Mouse (Mus musculus) MEL (cell line): ENCODE measurements around the gene Tmem150c. TPM values are rescaled to one million over a fixed set of nuclear protein-coding genes. Genes with fewer than 3 reads are reported as not detected.

Experiments
- DNase-seq: peaks from one replicate; pipeline ENCODE4 v3.0.0; 2011; ENCODE audit warnings: low read depth, low spot score
- H3K27ac ChIP-seq: 2 replicates; pipeline ENCODE4 v1.5.1; 2012; ENCODE audit warnings: low read depth, mild to moderate bottlenecking, control low read depth, low read length, moderate library complexity; ENCODE audit not compliant: control insufficient read depth
- H3K27me3 ChIP-seq, 2 experiments: fragments of 150-350 bp in 1 of 2; sonication (generic) in 1 of 2; 2 replicates each; pipeline ENCODE4 v1.6.1; 2012; ENCODE audit warnings: low read length in 2 of 2, mild to moderate bottlenecking in 2 of 2, improper control_type of control experiment in 1 of 2, moderate library complexity in 1 of 2; ENCODE audit not compliant: insufficient read depth in 2 of 2, control insufficient read depth in 1 of 2
- H3K36me3 ChIP-seq, 2 experiments: 2 replicates each; pipeline ENCODE4 v1.6.1; 2012 to 2014; ENCODE audit warnings: low read length in 2 of 2, improper control_type of control experiment in 1 of 2, inconsistent platforms in 1 of 2, mild to moderate bottlenecking in 1 of 2; ENCODE audit not compliant: insufficient read depth in 2 of 2, control insufficient read depth in 1 of 2
- H3K4me1 ChIP-seq, 2 experiments: fragments of 150-350 bp in 1 of 2; sonication (generic) in 1 of 2; 2 replicates each; pipeline ENCODE4 v1.6.1; 2012; ENCODE audit warnings: low read length in 2 of 2, improper control_type of control experiment in 1 of 2, mild to moderate bottlenecking in 1 of 2; ENCODE audit not compliant: insufficient read depth in 2 of 2, control insufficient read depth in 1 of 2
- H3K4me3 ChIP-seq, 2 experiments: fragments of 150-350 bp in 1 of 2; sonication (generic) in 1 of 2; 2 replicates each; pipeline ENCODE4 v1.5.1; 2012; ENCODE audit warnings: low read depth in 2 of 2, low read length in 2 of 2, mild to moderate bottlenecking in 2 of 2, moderate library complexity in 2 of 2, control low read depth in 1 of 2, improper control_type of control experiment in 1 of 2; ENCODE audit not compliant: control insufficient read depth in 1 of 2, insufficient read depth in 1 of 2
- H3K79me2 ChIP-seq: 2 replicates; pipeline ENCODE4 v1.6.1; 2012; ENCODE audit warnings: mild to moderate bottlenecking, low read length, moderate library complexity; ENCODE audit not compliant: control insufficient read depth, poor library complexity, insufficient read depth
- H3K9ac ChIP-seq: 2 replicates; pipeline ENCODE4 v1.6.1; 2012; ENCODE audit warnings: low read depth, mild to moderate bottlenecking, control low read depth, low read length, moderate library complexity; ENCODE audit not compliant: control insufficient read depth, poor library complexity, severe bottlenecking
- H3K9me3 ChIP-seq: fragments of 150-350 bp; sonication (generic); replicated peaks from 2 replicates; pipeline ENCODE4 v1.6.1; 2012; ENCODE audit warnings: mild to moderate bottlenecking, low read length, improper control_type of control experiment, moderate library complexity; ENCODE audit not compliant: insufficient read depth
- BHLHE40 ChIP-seq: IDR thresholded peaks from 2 replicates; pipeline ENCODE4 v1.6.1; 2012; ENCODE audit warnings: low read depth, mild to moderate bottlenecking, inconsistent platforms, low read length, improper control_type of control experiment, borderline replicate concordance
- CHD2 ChIP-seq: IDR thresholded peaks from 2 replicates; pipeline ENCODE4 v1.6.1; 2011; ENCODE audit warnings: low read length, improper control_type of control experiment
- CTCF ChIP-seq, 3 experiments: IDR thresholded peaks in 2 of 3; conservative IDR thresholded peaks in 1 of 3; 2 replicates each; pipeline ENCODE4 v1.5.1; 2011 to 2012; ENCODE audit warnings: low read length in 3 of 3, low read depth in 2 of 3, mild to moderate bottlenecking in 2 of 3, improper control_type of control experiment in 1 of 3, inconsistent platforms in 1 of 3, mixed read lengths in 1 of 3, moderate library complexity in 1 of 3; ENCODE audit not compliant: control insufficient read depth in 1 of 3, insufficient read depth in 1 of 3, poor library complexity in 1 of 3, severe bottlenecking in 1 of 3
- E2F4 ChIP-seq: IDR thresholded peaks from 2 replicates; pipeline ENCODE4 v1.6.1; 2011; ENCODE audit warnings: low read depth, low read length, improper control_type of control experiment, borderline replicate concordance
- ELF1 ChIP-seq: IDR thresholded peaks from 2 replicates; pipeline ENCODE4 v1.6.1; 2014; ENCODE audit warnings: low read depth, mild to moderate bottlenecking, inconsistent platforms, low read length, improper control_type of control experiment, moderate library complexity
- GABPA ChIP-seq: IDR thresholded peaks from 2 replicates; pipeline ENCODE4 v1.6.1; 2012; ENCODE audit warnings: low read depth, mild to moderate bottlenecking, inconsistent platforms, low read length, improper control_type of control experiment, moderate library complexity
- GATA1 ChIP-seq: IDR thresholded peaks from 2 replicates; pipeline ENCODE4 v1.6.1; 2011; ENCODE audit warnings: low read depth, low read length, improper control_type of control experiment
- HCFC1 ChIP-seq: IDR thresholded peaks from 2 replicates; pipeline ENCODE4 v1.6.1; 2012; ENCODE audit warnings: low read depth, mild to moderate bottlenecking, inconsistent platforms, low read length, improper control_type of control experiment, moderate library complexity
- MAZ ChIP-seq: IDR thresholded peaks from 2 replicates; pipeline ENCODE4 v1.6.1; 2012; ENCODE audit warnings: low read depth, mild to moderate bottlenecking, inconsistent platforms, low read length, improper control_type of control experiment
- MEF2A ChIP-seq: IDR thresholded peaks from 2 replicates; pipeline ENCODE4 v1.6.1; 2014; ENCODE audit warnings: low read depth, mild to moderate bottlenecking, inconsistent platforms, low read length, improper control_type of control experiment; ENCODE audit not compliant: poor library complexity, insufficient replicate concordance, severe bottlenecking; ENCODE audit errors: extremely low read depth
- MXI1 ChIP-seq: IDR thresholded peaks from 2 replicates; pipeline ENCODE4 v1.6.1; 2011; ENCODE audit warnings: mild to moderate bottlenecking, low read depth, low read length, improper control_type of control experiment
- MYC ChIP-seq: IDR thresholded peaks from 2 replicates; pipeline ENCODE4 v1.6.1; 2011; ENCODE audit warnings: low read depth, mild to moderate bottlenecking, low read length, improper control_type of control experiment, moderate library complexity
- POLR2AphosphoS5 ChIP-seq: IDR thresholded peaks from 2 replicates; pipeline ENCODE4 v1.6.1; 2012; ENCODE audit warnings: low read depth, borderline replicate concordance, mild to moderate bottlenecking, inconsistent platforms, low read length, moderate library complexity, mixed read lengths
- RCOR1 ChIP-seq: IDR thresholded peaks from 2 replicates; pipeline ENCODE4 v1.6.1; 2012; ENCODE audit warnings: low read depth, mild to moderate bottlenecking, inconsistent platforms, low read length, improper control_type of control experiment
- SMC3 ChIP-seq: IDR thresholded peaks from 2 replicates; pipeline ENCODE4 v1.6.1; 2011; ENCODE audit warnings: low read depth, low read length, improper control_type of control experiment
- TBP ChIP-seq: IDR thresholded peaks from 2 replicates; pipeline ENCODE4 v1.8.0; 2011; ENCODE audit warnings: low read depth, low read length, improper control_type of control experiment
- TCF12 ChIP-seq: IDR thresholded peaks from 2 replicates; pipeline ENCODE4 v1.6.1; 2014; ENCODE audit warnings: low read depth, mild to moderate bottlenecking, inconsistent platforms, low read length, improper control_type of control experiment, moderate library complexity
- USF1 ChIP-seq: IDR thresholded peaks from 2 replicates; pipeline ENCODE4 v1.6.1; 2014; ENCODE audit warnings: low read depth, mild to moderate bottlenecking, inconsistent platforms, low read length, improper control_type of control experiment, moderate library complexity
- ZNF384 ChIP-seq: IDR thresholded peaks from 2 replicates; pipeline ENCODE4 v1.6.1; 2012; ENCODE audit warnings: low read depth, mild to moderate bottlenecking, inconsistent platforms, low read length, improper control_type of control experiment
- polyA plus RNA-seq, 2 experiments: library from polyadenylated mRNA; stranded (reverse) in 1 of 2; unstranded in 1 of 2; fragments of >175 nt in 1 of 2; fragments of >200 nt in 1 of 2; gene quantifications; 2 replicates each; pipeline versions ENCODE4 v1.2.1 to v1.2.4; 2012; ENCODE audit warnings: low replicate concordance in 2 of 2, low read depth in 1 of 2; ENCODE audit not compliant: insufficient read length in 2 of 2, insufficient read depth in 1 of 2, missing spikeins in 1 of 2
- total RNA-seq: library from RNA; depleted of rRNA; stranded (reverse); fragments of 300-350 nt; gene quantifications from 2 replicates; pipeline ENCODE4 v1.2.3, GENCODE M21; 2012

Tmem150c gene
- total and polyA plus RNA-seq, 3 experiments = 0.04 to 0.06 TPM; not detected in 1

GRCm38 (mm10) chr5:100047143-100047640 lies 112.4 kb downstream of the Tmem150c start:
- Histone ChIP-seq H3K36me3 (peaks cover 2 to 9% of the 10 kb centered on the region in 2 experiments), H3K79me2 (peaks cover 86% of the 10 kb centered on the region), H3K27me3 (no peaks in the 10 kb centered on the region), H3K9me3 (no peaks in the 10 kb centered on the region), H3K4me1 (peaks cover 2 to 4% of the 10 kb centered on the region in 2 experiments), H3K9ac (no peak overlapping the region), H3K27ac (no peak overlapping the region), H3K4me3 (no peak overlapping the region)
- no peak for DNase-seq
- no peak for TF ChIP-seq MYC
- TF ChIP-seq BHLHE40 = no peak
- TF ChIP-seq USF1 = no peak
- no peak for TF ChIP-seq TCF12
- no peak for TF ChIP-seq CTCF (IDR thresholded peaks at IDR 0.05 in 2 of 3, conservative IDR thresholded peaks at IDR 0.05 in 1 of 3; ENCODE audit: control insufficient read depth in 1 of 3, insufficient read depth in 1 of 3, low read depth in 2 of 3, low read length in 3 of 3, poor library complexity in 1 of 3, severe bottlenecking in 1 of 3)
- no peak for TF ChIP-seq GABPA
- TF ChIP-seq SMC3 = no peak
- TF ChIP-seq E2F4 = no peak

GRCm38 (mm10) chr5:100046096-100046495 lies 113.5 kb downstream of the Tmem150c start:
- H3K79me2 ChIP-seq = peaks cover 94% of the 10 kb centered on the region
- no peak for TF ChIP-seq TCF12
- no peak for TF ChIP-seq GABPA
- no peak for TF ChIP-seq MEF2A
- no peak for TF ChIP-seq CHD2
- TF ChIP-seq ELF1 = no peak
- TF ChIP-seq MAZ = no peak
- no peaks in the 10 kb centered on the region for H3K9me3 ChIP-seq
- peaks cover 2 to 14% of the 10 kb centered on the region in 2 experiments for H3K36me3 ChIP-seq
- no peak for DNase-seq
- no peak overlapping the region for H3K9ac ChIP-seq
- H3K4me1 ChIP-seq = peaks cover 2 to 10% of the 10 kb centered on the region in 2 experiments
- no peak overlapping the region for H3K27ac ChIP-seq
- no peak overlapping the region for H3K4me3 ChIP-seq
- H3K27me3 ChIP-seq = no peaks in the 10 kb centered on the region

- Histone ChIP-seq H3K4me3 (no peak overlapping the region), H3K9ac (no peak overlapping the region), H3K9me3 (no peaks in the 10 kb centered on the region), H3K4me1 (peaks cover 2 to 10% of the 10 kb centered on the region in 2 experiments), H3K27me3 (no peaks in the 10 kb centered on the region), H3K27ac (no peak overlapping the region), H3K79me2 (peaks cover 94% of the 10 kb centered on the region), H3K36me3 (peaks cover 0 to 14% of the 10 kb centered on the region in 2 experiments; a peak in 3 of 4 replicates)
- TF ChIP-seq RCOR1 (no peak), MXI1 (no peak), HCFC1 (no peak), MYC (no peak), GATA1 (no peak), TCF12 (no peak), TBP (no peak), ZNF384 (no peak), CTCF (IDR thresholded peaks at IDR 0.05 in 2 of 3, conservative IDR thresholded peaks at IDR 0.05 in 1 of 3; ENCODE audit: control insufficient read depth in 1 of 3, insufficient read depth in 1 of 3, low read depth in 2 of 3, low read length in 3 of 3, poor library complexity in 1 of 3, severe bottlenecking in 1 of 3) (no peak), POLR2AphosphoS5 (no peak), MEF2A (no peak), ELF1 (no peak), CHD2 (no peak)
- no peak for DNase-seq
Measured at GRCm38 (mm10) chr5:100044621-100045020, 115.0 kb downstream of the Tmem150c start.
